Mouse (Mus musculus) G1E-ER4 (cell line): Measurements from ENCODE around the gene Lgals9. TPM values are rescaled to one million over a fixed set of nuclear protein-coding genes. Genes with fewer than 3 reads are reported as not detected.

Experiments used
- GATA1 ChIP-seq: IDR thresholded peaks from one replicate; pipeline ENCODE4 v1.8.0; 2012; ENCODE audit warnings: low read length, inconsistent platforms
- polyA plus RNA-seq: library from polyadenylated mRNA; stranded (reverse); fragments of >175 nt; gene quantifications from 2 replicates; pipeline ENCODE4 v1.2.3, GENCODE M21; 2012

Lgals9 gene
- polyA plus RNA-seq, 1 experiment, result 52.0 TPM

DNA sequence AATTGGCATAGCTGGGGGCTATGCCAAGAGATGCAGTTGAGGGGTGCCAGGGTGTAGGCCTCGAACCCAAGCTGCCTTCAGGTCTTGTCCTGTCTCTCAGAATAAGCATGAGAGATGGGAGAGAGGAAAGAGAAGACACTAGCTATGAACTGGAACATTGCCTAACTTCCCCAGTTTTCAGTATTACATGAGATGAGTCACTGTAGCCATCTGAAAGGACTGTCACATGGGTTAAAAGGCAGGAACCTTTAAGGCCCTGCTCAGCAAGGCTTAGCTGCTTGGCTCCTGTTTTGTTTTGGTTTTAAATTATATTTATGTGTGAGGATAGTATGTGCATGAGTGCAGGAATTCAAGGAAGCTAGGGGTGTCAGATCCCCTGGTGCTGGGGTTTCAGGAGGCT, 68.3 kb downstream of the Lgals9 start:
- no peak for TF ChIP-seq GATA1

GRCm38 (mm10) chr11:78915473-78915872, 69.3 kb downstream of the Lgals9 start:
- no peak for TF ChIP-seq GATA1

Other genes starting within 250 kb of the Lgals9 start
- gene Ccnq, start 233.2 kb downstream of the Lgals9 start, polyA plus RNA-seq, result 53.9 and 81.0 TPM in 2 replicates
- gene Lyrm9, start 158.4 kb downstream of the Lgals9 start, polyA plus RNA-seq, result 153 and 224 TPM in 2 replicates
- gene Nos2, start 64.2 kb downstream of the Lgals9 start, polyA plus RNA-seq, result not detected in 2 replicates
- 13.4 and 20.3 TPM in 2 replicates for gene Ksr1, start 161.5 kb upstream of the Lgals9 start, polyA plus RNA-seq